Mouse (Mus musculus) CH12.LX (cell line): ENCODE measurements around the gene Mmp24.

ENCODE experiments used
- E2F4 ChIP-seq: IDR thresholded peaks from 2 replicates; pipeline ENCODE4 v1.6.1; 2011; ENCODE audit warnings: low read depth, low read length, improper control_type of control experiment; ENCODE audit not compliant: insufficient replicate concordance
- EP300 ChIP-seq: IDR thresholded peaks from 2 replicates; pipeline ENCODE4 v1.6.1; 2011; ENCODE audit warnings: low read length, improper control_type of control experiment
- KAT2A ChIP-seq: IDR thresholded peaks from 2 replicates; pipeline ENCODE4 v1.6.1; 2012; ENCODE audit warnings: low read length, improper control_type of control experiment, inconsistent platforms; ENCODE audit not compliant: insufficient replicate concordance
- USF1 ChIP-seq: IDR thresholded peaks from 2 replicates; pipeline ENCODE4 v1.6.1; 2014; ENCODE audit warnings: low read depth, mild to moderate bottlenecking, inconsistent platforms, low read length, improper control_type of control experiment

- TF ChIP-seq E2F4 (no peak), KAT2A (no peak), USF1 (no peak), EP300 (no peak)
Measured at GRCm38 (mm10) chr2:155838961-155839360, 63.8 kb downstream of the Mmp24 start.
